Mouse (Mus musculus): Measurements from ENCODE around the gene Ankrd54.

The Ankrd54 gene

GRCm38 (mm10) chr15:79074913-79075532 is 12.3 kb upstream of the Ankrd54 start, which contains the start of gene Eif3l:
Eif3l (plus strand) TSS chr15:79075179.
- peak; percentile 83 to 86 for DNase-seq

GRCm38 (mm10) chr15:79074446-79074845 is 11.8 kb upstream of the Ankrd54 start:
- no peak for DNase-seq

GRCm38 (mm10) chr15:79073752-79074151 is 11.1 kb upstream of the Ankrd54 start:
- DNase-seq = no peak

GRCm38 (mm10) chr15:79071117-79072039 is 8.7 kb upstream of the Ankrd54 start:
- peak; percentile 42 to 52 for DNase-seq

GRCm38 (mm10) chr15:79068416-79068815 is 5.7 kb upstream of the Ankrd54 start:
- no peak for DNase-seq

- DNase-seq = no peak
These were observed 4.9 kb upstream of the Ankrd54 start for GRCm38 (mm10) chr15:79067631-79068030.

- no peak for DNase-seq
These were observed 3.6 kb upstream of the Ankrd54 start for GRCm38 (mm10) chr15:79066276-79066675.

- no peak for DNase-seq
These were observed 2.5 kb upstream of the Ankrd54 start for GRCm38 (mm10) chr15:79065086-79065770.

- DNase-seq = no peak
These were observed 557 bp upstream of the Ankrd54 start for GRCm38 (mm10) chr15:79063160-79063740.

- no peak for DNase-seq
These were observed 1.7 kb downstream of the Ankrd54 start for GRCm38 (mm10) chr15:79060887-79061565.

GRCm38 (mm10) chr15:79057850-79058249 is 4.8 kb downstream of the Ankrd54 start:
- DNase-seq = no peak

GRCm38 (mm10) chr15:79056601-79057000 is 6.1 kb downstream of the Ankrd54 start:
- no peak for DNase-seq

GRCm38 (mm10) chr15:79052366-79052765 is 10.3 kb downstream of the Ankrd54 start:
- no peak for DNase-seq

GRCm38 (mm10) chr15:79051461-79052360 is 11.0 kb downstream of the Ankrd54 start:
- no peak for DNase-seq

GRCm38 (mm10) chr15:79050964-79051363 is 11.7 kb downstream of the Ankrd54 start:
- DNase-seq = no peak

GRCm38 (mm10) chr15:79050160-79050845 is 12.4 kb downstream of the Ankrd54 start:
- no peak for DNase-seq

GRCm38 (mm10) chr15:79048186-79048585 is 14.5 kb downstream of the Ankrd54 start:
- DNase-seq = peak; percentile 30 to 37

GRCm38 (mm10) chr15:79044837-79045236 is 17.9 kb downstream of the Ankrd54 start:
- no peak for DNase-seq

GRCm38 (mm10) chr15:79042721-79043491 is 19.8 kb downstream of the Ankrd54 start:
- peak; percentile 43 to 52 for DNase-seq

- no peak for DNase-seq
These were observed 21.1 kb downstream of the Ankrd54 start, which contains the start of gene Galr3 for GRCm38 (mm10) chr15:79041585-79041984. Galr3 (plus strand) TSS chr15:79041885.

Data from cerebellum, postnatal 36 days (tissue).